Mouse (Mus musculus): ENCODE results near the gene Cdkal1. TPM values are rescaled to one million over a fixed set of nuclear protein-coding genes. Genes with fewer than 3 reads are reported as not detected.
A peak's percentile ranks its signal among the peaks of the same experiment; 100 is the strongest.

Cdkal1 gene
- polyA plus RNA-seq, 2 experiments, result 2.0 to 7.7 TPM

DNA sequence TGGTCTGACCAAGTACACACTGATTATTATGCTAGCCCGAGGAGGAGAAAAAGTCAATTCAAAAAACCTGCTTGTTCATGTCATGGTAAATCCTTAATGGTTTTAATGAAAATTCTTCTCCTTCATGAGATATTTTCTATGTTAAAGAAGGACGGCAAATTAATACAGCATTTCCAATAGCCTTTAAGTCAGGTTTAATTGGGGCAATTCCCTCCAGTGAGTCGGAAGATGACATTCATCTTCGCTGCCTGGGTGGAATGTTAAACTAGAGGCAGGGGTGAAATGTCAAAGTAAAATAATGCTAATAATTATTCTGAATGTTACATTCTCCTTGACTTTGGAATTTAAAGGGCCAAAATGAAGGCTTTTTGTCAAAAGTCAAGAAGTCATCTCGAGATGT is 633.8 kb downstream of the Cdkal1 start:
- H3K4me1 ChIP-seq (replicated peaks; ENCODE audit: control insufficient read depth in 2 of 2, insufficient read depth in 2 of 2, low read length in 1 of 2), result no peaks in the 10 kb centered on the region

GRCm38 (mm10) chr13:29218594-29219230 is 636.8 kb downstream of the Cdkal1 start:
- Histone ChIP-seq H3K27me3 (ENCODE audit: control insufficient read depth, insufficient read depth, low read length) (no peaks in the 10 kb centered on the region), H3K9me3 (ENCODE audit: control insufficient read depth, low read length) (no peaks in the 10 kb centered on the region)
- no peak for ATAC-seq (ENCODE audit: insufficient read depth)

More for the DNA sequence above, 633.8 kb downstream of the Cdkal1 start:
- no peak overlapping the region for H3K27ac ChIP-seq
- WGBS (ENCODE audit: insufficient replicate concordance), result 59% methylated on average over 5 of the region's 5 CpGs
- no peaks in the 10 kb centered on the region for H3K27me3 ChIP-seq (ENCODE audit: control insufficient read depth, insufficient read depth, low read length)
- no peak overlapping the region for H3K4me3 ChIP-seq (ENCODE audit: insufficient read depth in 1 of 2, low read depth in 2 of 2, low read length in 2 of 2)
- DNase-seq (ENCODE audit: low read depth in 3 of 3, low spot score in 3 of 3) (no peak), ATAC-seq (ENCODE audit: insufficient read depth) (no peak)
- no peaks in the 10 kb centered on the region for H3K9me3 ChIP-seq (ENCODE audit: control insufficient read depth, low read length)
- TF ChIP-seq EP300 (IDR thresholded peaks at IDR 0.05; ENCODE audit: low read depth) (no peak), CTCF (IDR thresholded peaks at IDR 0.05; ENCODE audit: low read depth) (no peak)
- H3K36me3 ChIP-seq (replicated peaks; ENCODE audit: control insufficient read depth, insufficient read depth, low read depth), result no peaks in the 10 kb centered on the region
- no peak overlapping the region for H3K9ac ChIP-seq (replicated peaks)
- H3K4me2 ChIP-seq (ENCODE audit: low read depth), result no peak overlapping the region

GRCm38 (mm10) chr13:29210159-29211021 is 645.1 kb downstream of the Cdkal1 start:
- H3K27me3 ChIP-seq (ENCODE audit: control insufficient read depth, insufficient read depth, low read length), result no peaks in the 10 kb centered on the region
- no peak overlapping the region for H3K9ac ChIP-seq (replicated peaks)
- no peak overlapping the region for H3K27ac ChIP-seq
- H3K4me2 ChIP-seq (ENCODE audit: low read depth), result peak overlapping the region; percentile 54
- H3K9me3 ChIP-seq (ENCODE audit: control insufficient read depth, low read length), result no peaks in the 10 kb centered on the region
- DNase-seq (ENCODE audit: low read depth in 3 of 3, low spot score in 3 of 3) (no peak), ATAC-seq (ENCODE audit: insufficient read depth) (no peak)
- WGBS (ENCODE audit: insufficient replicate concordance), result 5% methylated on average over 27 of the region's 27 CpGs
- no peaks in the 10 kb centered on the region for H3K4me1 ChIP-seq (replicated peaks; ENCODE audit: control insufficient read depth in 2 of 2, insufficient read depth in 2 of 2, low read length in 1 of 2)
- H3K4me3 ChIP-seq (ENCODE audit: insufficient read depth in 1 of 2, low read depth in 2 of 2, low read length in 2 of 2), result peak overlapping the region; percentile 1 to 18; a peak in 2 of 4 replicates
- no peaks in the 10 kb centered on the region for H3K36me3 ChIP-seq (replicated peaks; ENCODE audit: control insufficient read depth, insufficient read depth, low read depth)
- TF ChIP-seq EP300 (IDR thresholded peaks at IDR 0.05; ENCODE audit: low read depth) (no peak), CTCF (IDR thresholded peaks at IDR 0.05; ENCODE audit: low read depth) (no peak)

More at GRCm38 (mm10) chr13:29218594-29219230, 636.8 kb downstream of the Cdkal1 start:
- Histone ChIP-seq H3K27ac (no peak overlapping the region), H3K9ac (replicated peaks) (no peak overlapping the region), H3K4me1 (replicated peaks; ENCODE audit: control insufficient read depth in 2 of 2, insufficient read depth in 2 of 2, low read length in 1 of 2) (no peaks in the 10 kb centered on the region), H3K4me2 (ENCODE audit: low read depth) (no peak overlapping the region), H3K4me3 (ENCODE audit: insufficient read depth in 1 of 2, low read depth in 2 of 2, low read length in 2 of 2) (no peak overlapping the region), H3K36me3 (replicated peaks; ENCODE audit: control insufficient read depth, insufficient read depth, low read depth) (no peaks in the 10 kb centered on the region)
- TF ChIP-seq EP300 (IDR thresholded peaks at IDR 0.05; ENCODE audit: low read depth), result no peak
- no peak for TF ChIP-seq CTCF (IDR thresholded peaks at IDR 0.05; ENCODE audit: low read depth)
- DNase-seq (ENCODE audit: low read depth in 3 of 3, low spot score in 3 of 3), result no peak

GRCm38 (mm10) chr13:29208749-29209148 is 646.7 kb downstream of the Cdkal1 start:
- no peaks in the 10 kb centered on the region for H3K9me3 ChIP-seq (ENCODE audit: control insufficient read depth, low read length)
- no peak overlapping the region for H3K27ac ChIP-seq
- no peaks in the 10 kb centered on the region for H3K4me1 ChIP-seq (replicated peaks; ENCODE audit: control insufficient read depth in 2 of 2, insufficient read depth in 2 of 2, low read length in 1 of 2)
- no peak overlapping the region for H3K4me2 ChIP-seq (ENCODE audit: low read depth)
- no peaks in the 10 kb centered on the region for H3K36me3 ChIP-seq (replicated peaks; ENCODE audit: control insufficient read depth, insufficient read depth, low read depth)
- TF ChIP-seq EP300 (IDR thresholded peaks at IDR 0.05; ENCODE audit: low read depth), result no peak
- no peak for TF ChIP-seq CTCF (IDR thresholded peaks at IDR 0.05; ENCODE audit: low read depth)
- ATAC-seq (ENCODE audit: insufficient read depth) (no peak), DNase-seq (ENCODE audit: low read depth in 3 of 3, low spot score in 3 of 3) (no peak)
- H3K27me3 ChIP-seq (ENCODE audit: control insufficient read depth, insufficient read depth, low read length), result no peaks in the 10 kb centered on the region
- H3K9ac ChIP-seq (replicated peaks), result no peak overlapping the region
- 77% methylated on average over 6 of the region's 6 CpGs for WGBS (ENCODE audit: insufficient replicate concordance)
- no peak overlapping the region for H3K4me3 ChIP-seq (ENCODE audit: insufficient read depth in 1 of 2, low read depth in 2 of 2, low read length in 2 of 2)

DNA sequence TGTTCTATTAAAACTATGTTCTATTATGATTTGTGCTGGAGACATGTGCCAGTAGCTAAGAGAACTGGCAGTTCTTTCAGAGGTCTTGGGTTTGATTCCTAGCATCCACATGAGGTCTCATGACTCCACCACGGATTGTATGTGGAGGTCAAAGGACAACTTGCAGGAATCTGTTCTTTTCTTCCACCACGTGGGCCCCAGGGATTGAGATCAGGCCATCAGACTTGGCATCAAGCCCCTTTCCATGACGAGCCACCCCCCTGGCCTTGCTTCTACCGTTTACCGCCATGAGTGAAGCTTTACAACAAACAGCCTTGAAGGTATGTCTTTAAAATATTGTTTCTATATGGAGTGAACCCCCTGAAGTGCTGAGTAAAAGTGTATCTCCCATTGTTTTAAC is 651.6 kb downstream of the Cdkal1 start:
- whole genome bisulfite sequencing (ENCODE audit: insufficient replicate concordance), result 56% methylated on average over 5 of the region's 5 CpGs
- no peaks in the 10 kb centered on the region for H3K27me3 ChIP-seq (ENCODE audit: control insufficient read depth, insufficient read depth, low read length)
- no peak overlapping the region for H3K9ac ChIP-seq (replicated peaks)

More for the DNA sequence above, 651.6 kb downstream of the Cdkal1 start:
- H3K4me2 ChIP-seq (ENCODE audit: low read depth), result no peak overlapping the region
- H3K9me3 ChIP-seq (ENCODE audit: control insufficient read depth, low read length), result no peaks in the 10 kb centered on the region
- H3K4me1 ChIP-seq (replicated peaks; ENCODE audit: control insufficient read depth in 2 of 2, insufficient read depth in 2 of 2, low read length in 1 of 2), result no peaks in the 10 kb centered on the region
- DNase-seq (ENCODE audit: low read depth in 3 of 3, low spot score in 3 of 3) (no peak), ATAC-seq (ENCODE audit: insufficient read depth) (no peak)
- no peak overlapping the region for H3K4me3 ChIP-seq (ENCODE audit: insufficient read depth in 1 of 2, low read depth in 2 of 2, low read length in 2 of 2)
- no peak overlapping the region for H3K27ac ChIP-seq
- H3K36me3 ChIP-seq (replicated peaks; ENCODE audit: control insufficient read depth, insufficient read depth, low read depth), result no peaks in the 10 kb centered on the region
- TF ChIP-seq CTCF (IDR thresholded peaks at IDR 0.05; ENCODE audit: low read depth), result no peak
- no peak for TF ChIP-seq EP300 (IDR thresholded peaks at IDR 0.05; ENCODE audit: low read depth)

All from liver, embryonic 14.5 days (tissue).